Mouse (Mus musculus) embryonic stem cell, embryonic (primary cell): ENCODE results near the gene Txnrd2.

ENCODE experiments used
- CTCF ChIA-PET, 4 experiments: fragments of 300-600 bp in 2 of 4; fragments of 350-600 bp in 2 of 4; sonication (Branson Sonifier 250); formaldehyde crosslinking; loops; one replicate each; lab custom pipeline; 2022; ENCODE audit warnings: inconsistent platforms in 2 of 4; lab: Charles Lee
- POLR2A ChIA-PET, 4 experiments: fragments of 300-600 bp in 2 of 4; fragments of 350-600 bp in 2 of 4; sonication (Branson Sonifier 250); formaldehyde crosslinking; loops; one replicate each; lab custom pipeline; 2022; ENCODE audit warnings: antibody characterized with exemption in 4 of 4, inconsistent platforms in 1 of 4; lab: Charles Lee

The Txnrd2 gene

DNA sequence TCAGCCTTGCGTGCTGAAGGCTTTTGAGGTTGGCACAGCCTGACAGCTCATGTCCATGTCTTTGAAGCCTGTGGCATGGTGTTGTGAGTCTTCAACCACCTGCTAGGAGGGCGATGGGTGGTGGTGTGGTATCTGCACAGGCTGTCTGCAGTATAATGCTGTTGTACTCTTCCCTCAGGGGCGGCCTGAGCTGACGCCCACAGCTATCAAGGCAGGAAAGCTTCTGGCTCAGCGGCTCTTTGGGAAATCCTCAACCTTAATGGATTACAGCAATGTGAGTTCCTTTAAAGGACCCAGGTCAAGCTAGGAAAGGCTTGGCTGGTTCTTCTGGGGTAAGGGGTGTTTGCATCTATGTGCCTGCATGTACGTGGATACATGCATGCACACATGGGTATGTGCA lies 45.8 kb downstream of the Txnrd2 start:
- ChIA-PET CTCF (interaction anchor here (0.6 to 3.8 kb wide), 27 partner anchors 8 to 224 kb away, joined by 3 to 27 read pairs (median 4); no protein-coding TSS in a partner anchor), POLR2A (interaction anchor here (0.6 to 4.7 kb wide), 34 partner anchors 9 to 406 kb away, joined by 3 to 43 read pairs (median 4); partner anchors contain the start of genes Cldn5 (in 1 of the 4), Gnb1l (in 1 of the 4), Hira (in 1 of the 4) and Mrpl40 (in 1 of the 4))

DNA sequence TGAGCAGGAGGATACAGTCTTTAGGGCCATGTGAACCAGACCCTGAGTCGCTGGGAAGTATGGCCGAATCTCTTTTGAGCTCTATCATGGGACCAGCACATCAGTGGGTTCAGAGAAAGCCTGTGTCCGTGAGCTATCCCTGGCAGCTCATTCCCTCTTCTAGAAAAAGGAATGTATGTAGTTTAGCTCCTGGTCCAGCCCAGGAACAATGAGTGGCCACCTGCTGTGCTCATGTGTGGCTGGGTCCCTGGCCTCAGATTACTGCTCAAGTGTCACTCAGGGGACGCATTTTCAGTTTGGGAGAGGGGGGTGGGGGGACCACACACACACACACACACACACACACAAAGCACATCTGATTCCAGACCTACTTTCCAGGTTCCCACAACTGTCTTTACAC lies 46.2 kb downstream of the Txnrd2 start:
- CTCF ChIA-PET = interaction anchor here (0.7 to 3.8 kb wide), 14 partner anchors 10 to 224 kb away, joined by 3 to 27 read pairs (median 6); no protein-coding TSS in a partner anchor

DNA sequence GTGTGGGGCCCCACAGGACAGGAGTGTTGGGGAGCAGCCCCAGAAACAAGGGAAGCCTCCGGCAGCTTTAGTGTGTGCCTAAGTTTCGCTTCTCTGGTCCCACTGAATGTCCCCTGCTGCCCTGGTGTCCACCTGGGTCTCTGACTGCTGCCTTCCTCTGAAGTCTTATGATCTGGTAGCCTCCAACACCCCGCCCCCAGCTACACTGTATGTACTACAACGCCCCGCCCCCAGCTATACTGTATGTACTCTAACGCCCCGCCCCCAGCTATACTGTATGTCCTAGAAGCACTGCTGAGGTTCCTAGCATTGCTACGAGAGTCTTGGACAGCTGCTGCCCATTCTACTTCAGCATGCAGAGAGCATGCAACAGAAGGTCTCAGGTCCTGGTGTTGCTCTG lies 46.8 kb downstream of the Txnrd2 start:
- ChIA-PET POLR2A (interaction anchor here in 3 of 4 experiments (0.8 to 4.7 kb wide), 15 partner anchors 10 to 137 kb away, joined by 3 to 43 read pairs (median 6); partner anchors contain the start of gene Gnb1l (in 1 of the 3)), CTCF (interaction anchor here in 2 of 4 experiments (0.8 to 3.8 kb wide), 8 partner anchors 9 to 128 kb away, joined by 3 to 27 read pairs (median 4); no protein-coding TSS in a partner anchor)

More for the DNA sequence above, 46.2 kb downstream of the Txnrd2 start:
- POLR2A ChIA-PET = interaction anchor here (0.7 to 4.7 kb wide), 27 partner anchors 9 to 406 kb away, joined by 3 to 43 read pairs (median 5); partner anchors contain the start of genes Gnb1l (in 1 of the 4), Hira (in 1 of the 4) and Mrpl40 (in 1 of the 4)

DNA sequence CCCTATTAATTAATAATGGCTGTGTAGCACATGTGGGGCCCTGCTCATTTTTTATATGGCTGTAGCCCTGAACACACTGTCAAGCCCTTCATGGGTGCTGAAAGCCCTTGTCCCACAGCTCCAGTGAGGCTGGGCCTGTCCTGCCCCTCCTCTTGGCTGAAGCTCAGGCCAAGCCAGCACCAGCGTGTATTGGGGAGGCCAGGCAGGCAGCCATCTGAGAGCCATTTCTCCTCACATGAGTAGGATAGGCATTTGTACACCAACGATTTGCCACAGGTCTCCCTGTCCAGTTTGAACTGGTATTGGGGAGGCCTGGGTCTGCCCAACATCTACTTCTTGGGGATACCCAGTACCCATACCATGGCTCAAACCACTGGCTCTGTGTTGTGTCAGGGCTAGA lies 47.8 kb downstream of the Txnrd2 start:
- POLR2A ChIA-PET = interaction anchor here in 2 of 4 experiments (0.9 to 4.7 kb wide), 4 partner anchors 11 to 24 kb away, joined by 3 to 42 read pairs (median 22); partner anchors contain the start of gene Gnb1l (in 1 of the 2)
- CTCF ChIA-PET = interaction anchor here in 2 of 4 experiments (1.0 to 3.8 kb wide), 2 partner anchors 30 to 129 kb away, joined by 3 to 18 read pairs; no protein-coding TSS in a partner anchor

DNA sequence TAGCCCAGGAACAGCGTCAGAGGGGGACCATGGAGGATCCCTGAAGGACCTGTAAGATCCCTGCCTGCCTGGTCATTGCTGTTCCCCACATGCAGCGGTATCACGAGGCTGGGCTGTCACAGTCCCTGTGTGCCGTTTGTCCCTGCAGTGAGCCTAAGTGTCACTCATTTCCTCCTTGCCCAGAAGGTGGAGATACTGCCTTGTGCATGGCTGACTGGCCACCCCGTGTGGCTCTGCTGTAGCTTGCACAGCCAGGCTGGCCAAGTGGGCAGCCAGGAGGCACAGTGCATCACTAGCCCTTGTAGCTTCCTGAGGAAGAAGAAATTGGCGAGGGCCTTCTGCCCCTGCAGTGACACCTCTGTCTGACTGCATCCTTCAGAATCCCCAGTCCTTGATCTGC lies 51.8 kb downstream of the Txnrd2 start:
- POLR2A ChIA-PET = interaction anchor here in 2 of 4 experiments (0.6 to 0.8 kb wide), 2 partner anchors 122 to 237 kb away, joined by 3 to 4 read pairs; no protein-coding TSS in a partner anchor
- CTCF ChIA-PET = interaction anchor here in 1 of 4 experiments (1.2 kb wide), 1 partner anchor 34 kb away, joined by 6 read pairs; no protein-coding TSS in a partner anchor

DNA sequence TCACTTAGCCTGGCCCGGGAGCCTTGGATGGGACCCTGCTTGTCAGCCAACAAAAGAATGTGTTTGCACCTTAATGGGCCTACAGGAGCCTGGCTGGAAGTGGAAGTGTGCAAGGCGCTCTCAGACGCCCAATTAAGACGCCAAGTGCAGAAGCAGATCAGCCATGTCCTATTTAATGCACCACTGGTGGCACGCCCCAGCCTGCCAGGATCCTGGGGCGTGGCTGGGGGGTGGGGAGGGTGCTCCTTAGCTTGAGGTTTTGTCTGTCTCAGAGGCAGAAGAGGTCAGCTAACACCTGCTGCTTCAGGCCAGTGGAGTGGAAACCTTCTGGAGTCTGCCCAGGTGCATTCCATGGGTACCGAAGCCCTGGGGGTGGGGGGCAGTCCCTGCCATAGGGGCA lies 53.5 kb downstream of the Txnrd2 start:
- CTCF ChIA-PET = interaction anchor here in 3 of 4 experiments (0.6 to 1.7 kb wide), 7 partner anchors 9 to 138 kb away, joined by 3 to 7 read pairs (median 3); no protein-coding TSS in a partner anchor
- POLR2A ChIA-PET = interaction anchor here in 3 of 4 experiments (0.7 to 2.2 kb wide), 10 partner anchors 8 to 373 kb away, joined by 3 to 6 read pairs (median 4); partner anchors contain the start of genes Cldn5 (in 1 of the 3) and Gnb1l (in 1 of the 3)

DNA sequence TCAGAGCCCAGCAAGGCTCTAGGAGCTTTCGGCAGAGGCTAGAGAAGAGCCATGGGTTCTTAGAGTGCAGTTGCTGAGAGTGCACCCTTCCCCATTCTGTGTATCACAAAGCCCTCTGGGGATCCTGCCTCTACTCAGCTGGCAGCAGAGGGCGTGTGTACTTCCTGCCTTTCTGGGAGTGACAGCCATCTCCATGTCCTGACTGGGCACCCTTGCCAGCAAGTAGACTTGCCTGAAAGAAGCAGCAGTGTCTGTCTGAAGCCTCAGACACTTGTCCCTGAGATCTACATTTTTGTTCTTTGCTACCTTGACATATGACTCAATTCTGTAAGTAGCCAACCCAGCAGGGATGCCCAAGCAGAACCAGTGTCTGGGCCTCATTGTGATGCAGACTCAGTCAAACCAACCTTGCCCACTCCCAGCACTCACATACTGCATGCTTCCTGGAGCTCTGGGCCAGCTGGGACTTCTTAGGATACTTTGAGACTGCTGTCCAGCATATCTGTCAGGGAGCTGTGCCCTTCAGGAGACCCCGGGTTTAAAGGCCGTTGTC lies 54.8 kb downstream of the Txnrd2 start:
- ChIA-PET CTCF (interaction anchor here in 2 of 4 experiments (0.7 to 1.3 kb wide), 2 partner anchors 37 to 153 kb away, joined by 3 to 4 read pairs; no protein-coding TSS in a partner anchor), POLR2A (interaction anchor here in 1 of 4 experiments (2.1 to 2.2 kb wide), 2 partner anchors 9 to 37 kb away, joined by 6 read pairs; no protein-coding TSS in a partner anchor)

DNA sequence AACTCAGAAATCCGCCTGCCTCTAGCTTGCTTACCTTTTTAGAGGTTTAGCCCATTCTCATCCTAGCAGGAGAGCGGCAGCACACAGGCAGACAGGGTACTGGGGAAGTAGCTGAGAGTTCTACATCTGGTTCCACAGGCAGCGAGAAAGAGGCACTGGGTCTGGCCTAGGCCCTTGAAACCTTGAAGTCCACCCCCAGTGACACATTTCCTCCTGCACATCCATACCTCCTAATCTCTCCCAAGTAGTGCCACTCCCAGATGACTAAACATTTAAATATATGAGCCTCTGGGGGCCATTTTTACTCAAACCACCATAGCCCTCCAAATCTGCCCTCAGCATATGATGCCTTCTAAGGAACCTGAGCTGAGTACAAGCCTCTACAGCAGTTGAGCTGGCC lies 56.2 kb downstream of the Txnrd2 start:
- ChIA-PET POLR2A (interaction anchor here in 3 of 4 experiments (0.5 to 4.7 kb wide), 4 partner anchors 11 to 45 kb away, joined by 3 to 37 read pairs (median 4); no protein-coding TSS in a partner anchor), CTCF (interaction anchor here in 1 of 4 experiments (0.9 kb wide), 1 partner anchor 9 kb away, joined by 4 read pairs; no protein-coding TSS in a partner anchor)

DNA sequence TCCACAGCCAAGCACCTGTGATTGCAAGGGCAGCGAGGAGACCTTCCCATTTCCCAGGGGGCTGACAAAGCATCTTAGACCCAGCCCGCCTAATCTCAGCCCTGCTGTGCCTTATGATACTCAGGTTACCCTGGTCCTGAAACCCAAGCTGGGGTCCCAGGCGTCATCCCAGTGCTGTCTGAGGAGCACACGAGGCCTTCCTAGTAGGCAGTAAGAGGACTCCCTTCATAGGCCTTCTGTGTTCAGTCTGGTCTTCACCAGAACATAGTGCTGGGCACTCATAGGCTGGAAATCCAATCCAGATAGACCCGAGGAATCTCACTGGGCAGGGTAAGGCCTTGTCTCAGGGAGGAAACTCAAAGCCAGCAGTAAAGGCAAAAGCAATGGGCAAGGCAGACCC lies 57.7 kb downstream of the Txnrd2 start:
- ChIA-PET CTCF (interaction anchor here in 2 of 4 experiments (1.9 to 2.9 kb wide), 2 partner anchors 13 to 40 kb away, joined by 7 to 18 read pairs; no protein-coding TSS in a partner anchor), POLR2A (interaction anchor here in 2 of 4 experiments (0.9 to 4.7 kb wide), 14 partner anchors 12 to 353 kb away, joined by 3 to 43 read pairs (median 4); partner anchors contain the start of genes Gnb1l (in 2 of the 2), Rtl10 (in 2 of the 2), 2510002D24Rik (in 1 of the 2) and Gm28539 (in 1 of the 2))

DNA sequence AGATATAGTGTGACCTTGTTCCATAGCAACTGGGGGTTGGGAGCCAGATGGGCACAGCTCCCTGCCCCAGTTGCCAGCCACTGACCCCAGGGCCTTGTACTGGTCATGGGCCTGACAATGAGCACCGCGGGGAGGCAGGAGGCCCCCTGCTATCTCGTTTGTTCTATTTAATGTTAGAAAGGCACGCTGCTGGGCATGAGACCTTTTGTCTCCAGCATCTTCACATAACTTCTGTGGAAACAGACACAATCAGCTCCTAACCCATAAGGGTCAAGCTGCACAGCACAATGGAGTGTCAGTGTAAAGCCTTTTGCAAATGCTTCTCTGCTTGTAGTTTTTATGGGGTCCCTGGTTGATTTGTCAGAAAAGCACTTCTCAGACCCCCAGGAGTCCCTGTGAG lies 58.2 kb downstream of the Txnrd2 start:
- ChIA-PET CTCF (interaction anchor here (0.6 to 2.9 kb wide), 8 partner anchors 12 to 112 kb away, joined by 3 to 18 read pairs (median 6); no protein-coding TSS in a partner anchor), POLR2A (interaction anchor here in 3 of 4 experiments (0.8 to 4.7 kb wide), 21 partner anchors 8 to 352 kb away, joined by 3 to 43 read pairs (median 4); partner anchors contain the start of genes Gnb1l (in 2 of the 3), Rtl10 (in 2 of the 3), 2510002D24Rik (in 1 of the 3) and Gm28539 (in 1 of the 3))

DNA sequence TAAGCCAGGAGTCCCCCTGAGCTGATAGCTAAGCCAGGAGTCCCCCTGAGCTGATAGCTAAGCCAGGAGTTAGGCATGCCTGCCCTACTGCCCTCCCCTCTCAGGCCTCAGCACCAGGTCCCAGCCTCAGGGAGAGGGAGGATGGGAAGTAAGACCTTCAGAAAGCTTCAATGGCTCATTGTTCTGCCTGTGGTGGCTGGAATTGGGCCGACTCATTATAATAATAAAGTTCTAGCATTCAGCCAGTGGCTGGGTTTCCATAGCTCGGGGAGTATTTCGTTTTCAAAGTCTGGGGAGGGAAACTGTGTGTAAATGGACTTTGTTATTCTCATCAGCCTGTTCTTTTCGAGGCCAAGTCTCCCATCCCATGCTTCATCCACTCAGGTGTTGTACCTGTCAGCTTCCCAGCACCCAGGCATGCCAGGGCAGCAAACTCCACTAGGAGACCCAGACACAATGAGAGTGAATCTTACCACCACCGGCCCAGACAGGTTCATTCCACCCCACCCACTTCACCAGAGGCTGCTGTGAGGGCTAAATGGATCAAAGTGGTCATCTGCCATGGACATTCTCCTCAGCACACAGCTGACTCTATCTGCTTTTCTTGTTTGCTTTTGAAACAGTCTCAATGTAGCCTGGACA lies 58.7 kb downstream of the Txnrd2 start:
- ChIA-PET CTCF (interaction anchor here (0.6 to 2.9 kb wide), 8 partner anchors 13 to 111 kb away, joined by 3 to 18 read pairs (median 6); no protein-coding TSS in a partner anchor), POLR2A (interaction anchor here in 3 of 4 experiments (0.8 to 4.7 kb wide), 20 partner anchors 9 to 351 kb away, joined by 3 to 43 read pairs (median 4); partner anchors contain the start of genes Gnb1l (in 2 of the 3), Rtl10 (in 2 of the 3), 2510002D24Rik (in 1 of the 3) and Gm28539 (in 1 of the 3))

DNA sequence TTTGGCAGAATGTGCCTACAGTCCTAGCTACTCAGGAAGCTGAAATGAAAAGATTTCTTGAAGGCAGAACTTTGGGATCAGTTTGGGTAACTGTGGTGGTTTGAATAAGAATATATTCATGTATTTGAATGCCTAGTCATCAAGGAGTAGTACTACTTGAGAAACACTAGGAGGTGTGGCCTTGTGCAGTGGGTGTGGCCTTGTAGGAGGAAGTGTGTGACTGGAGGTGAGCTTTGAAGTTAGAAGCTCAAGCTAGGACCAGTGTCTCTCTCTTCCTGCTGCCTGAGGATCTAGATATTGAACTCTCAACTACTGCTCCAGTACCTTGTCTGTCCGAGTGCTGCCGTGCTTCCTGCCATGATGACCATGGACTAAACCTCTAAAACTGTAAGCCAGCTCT lies 59.9 kb downstream of the Txnrd2 start:
- ChIA-PET CTCF (interaction anchor here in 2 of 4 experiments (0.8 to 2.9 kb wide), 4 partner anchors 15 to 132 kb away, joined by 4 to 18 read pairs (median 6); no protein-coding TSS in a partner anchor), POLR2A (interaction anchor here in 3 of 4 experiments (0.5 to 4.7 kb wide), 15 partner anchors 10 to 69 kb away, joined by 3 to 43 read pairs (median 4); partner anchors contain the start of genes Gnb1l (in 3 of the 3) and Rtl10 (in 2 of the 3))

DNA sequence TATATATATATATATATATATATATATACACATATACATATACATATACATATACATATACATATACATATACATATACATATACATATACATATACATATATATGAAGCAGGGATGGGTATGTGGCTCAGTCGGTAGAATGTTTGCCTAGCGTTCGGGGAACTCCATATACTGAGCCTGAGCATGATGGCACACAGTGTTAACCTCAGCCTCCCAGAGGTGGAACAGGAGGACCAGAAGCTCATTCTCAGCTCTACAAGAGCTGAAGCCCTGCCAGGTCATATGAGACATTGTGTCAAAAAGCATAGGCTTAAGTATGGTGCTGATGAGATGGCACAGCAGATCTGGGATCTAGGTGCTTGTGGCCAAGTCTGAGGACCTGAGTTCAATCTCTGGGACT lies 64.1 kb downstream of the Txnrd2 start:
- ChIA-PET POLR2A (interaction anchor here in 2 of 4 experiments (1.3 to 1.8 kb wide), 2 partner anchors 19 to 28 kb away, joined by 4 to 7 read pairs; no protein-coding TSS in a partner anchor), CTCF (interaction anchor here in 1 of 4 experiments (1.3 kb wide), 1 partner anchor 18 kb away, joined by 3 read pairs; no protein-coding TSS in a partner anchor)

DNA sequence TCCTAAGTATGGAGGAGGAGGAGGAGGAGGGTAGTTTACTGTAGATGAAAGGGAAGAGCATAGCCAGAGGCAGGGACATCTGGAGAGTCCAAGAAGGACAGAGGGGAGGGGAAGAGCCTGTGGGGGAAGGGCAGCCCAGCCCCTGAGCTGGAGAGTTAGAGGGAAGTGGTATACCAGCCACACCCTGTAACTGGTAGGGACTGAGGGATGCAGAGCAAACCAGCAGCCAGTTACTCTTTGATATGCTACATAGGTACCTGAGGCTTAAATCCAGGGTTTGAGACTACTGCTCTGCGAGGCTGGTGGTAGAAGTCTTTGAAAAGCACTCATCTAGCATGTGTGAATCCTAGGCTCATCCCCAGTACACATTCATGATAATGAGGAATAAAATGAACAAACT lies 64.7 kb downstream of the Txnrd2 start:
- ChIA-PET POLR2A (interaction anchor here in 2 of 4 experiments (0.6 to 1.8 kb wide), 5 partner anchors 16 to 84 kb away, joined by 3 to 7 read pairs (median 4); no protein-coding TSS in a partner anchor), CTCF (interaction anchor here in 2 of 4 experiments (0.5 to 1.3 kb wide), 2 partner anchors 19 to 156 kb away, joined by 3 to 4 read pairs; no protein-coding TSS in a partner anchor)

DNA sequence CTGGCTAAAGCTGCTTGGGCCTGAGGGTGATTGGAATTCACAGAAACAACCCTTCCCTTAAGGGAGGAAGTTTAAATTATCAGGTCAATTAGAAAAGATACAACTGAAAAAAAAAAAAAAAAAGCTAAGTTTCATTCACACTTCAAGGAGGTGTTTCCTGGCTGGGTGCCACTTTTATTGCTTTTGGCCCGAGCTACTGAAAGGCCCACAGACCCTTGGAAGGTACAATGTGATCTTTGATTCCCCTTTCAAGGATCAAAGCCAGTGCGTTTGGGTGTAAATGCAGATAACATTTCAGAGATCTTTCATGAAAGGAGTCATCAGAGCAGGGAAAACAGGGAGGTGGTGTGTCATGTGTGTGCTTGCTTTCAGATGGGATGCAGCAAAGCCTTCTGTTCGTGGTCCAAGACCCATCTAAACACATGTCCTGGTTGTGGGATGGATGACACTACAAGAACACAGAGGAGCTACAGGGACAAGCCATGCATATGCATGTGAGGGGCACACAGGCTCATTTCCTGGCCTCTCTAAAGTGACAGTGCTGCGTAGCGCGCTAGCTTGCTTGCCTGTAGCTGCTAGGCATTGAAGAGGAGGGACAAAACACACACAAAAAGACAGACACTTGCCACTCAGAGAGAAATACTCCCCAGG lies 71.8 kb downstream of the Txnrd2 start:
- ChIA-PET POLR2A (interaction anchor here in 3 of 4 experiments (0.6 to 4.0 kb wide), 29 partner anchors 10 to 395 kb away, joined by 3 to 31 read pairs (median 4); partner anchors contain the start of genes Cldn5 (in 1 of the 3), Dgcr8 (in 1 of the 3), Hira (in 1 of the 3) and Mrpl40 (in 1 of the 3)), CTCF (interaction anchor here in 3 of 4 experiments (0.6 to 2.2 kb wide), 6 partner anchors 27 to 1645 kb away, joined by 3 to 8 read pairs (median 4); no protein-coding TSS in a partner anchor)

DNA sequence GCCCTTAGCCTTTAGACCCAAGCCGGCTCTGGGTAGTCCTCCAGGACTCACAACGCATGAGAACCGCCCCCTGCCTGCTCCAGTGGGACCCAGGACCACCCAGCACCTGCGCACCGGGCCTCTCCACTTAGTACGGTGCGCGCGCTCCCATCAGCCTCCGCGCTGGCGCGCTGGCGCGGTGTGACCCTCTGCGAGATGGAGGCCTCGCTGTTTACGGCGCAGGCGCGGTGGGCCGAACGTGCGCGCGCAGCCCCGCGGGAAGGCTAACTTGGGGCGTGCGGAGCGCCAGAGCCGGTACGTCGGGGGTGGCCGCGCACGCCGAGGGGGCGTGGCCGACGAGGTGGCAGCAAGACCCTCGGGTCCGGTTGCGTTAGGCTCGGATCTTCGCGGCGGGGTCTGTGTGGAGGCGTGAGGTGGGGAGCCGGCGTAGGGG lies 72.4 kb downstream of the Txnrd2 start, which contains the start of the genes Gnb1l and Rtl10:
TSS of gene Gnb1l (plus strand) at position 156 of the 433 bp plus-strand sequence.
TSS of gene Rtl10 (plus strand) at position 344 of the 433 bp plus-strand sequence.
- ChIA-PET POLR2A (interaction anchor here (0.6 to 4.0 kb wide), 17 partner anchors 13 to 309 kb away, joined by 3 to 31 read pairs (median 5); partner anchors contain the start of gene Cldn5 (in 1 of the 4)), CTCF (interaction anchor here in 2 of 4 experiments (0.9 to 2.2 kb wide), 2 partner anchors 55 kb away, joined by 3 to 7 read pairs; no protein-coding TSS in a partner anchor)
